Mouse (Mus musculus) left cerebral cortex, adult 8-10 months (tissue): ENCODE data around the gene Ecd. TPM values are rescaled to one million over a fixed set of nuclear protein-coding genes. Genes with fewer than 3 reads are reported as not detected.
"Not testable (repeated sequence)": the region's sequence is repeated elsewhere in the genome, so short reads cannot be mapped to it uniquely, and the experiment has no call there.

ENCODE experiments used
- DNase-seq, 2 experiments: peaks; one replicate each; pipeline ENCODE4 v3.0.0; 2022; ENCODE audit warnings: low spot score in 2 of 2
- total RNA-seq, 4 experiments: library from RNA; stranded (reverse); gene quantifications; 2 replicates each; pipeline ENCODE4 v1.2.4; 2022

Gene Ecd
- total RNA-seq, 4 experiments from 2014 or later: 34.6 to 39.1 (median 36.5) TPM

GRCm38 (mm10) chr14:20328474-20328873 lies 19.4 kb downstream of the Ecd start:
- DNase-seq: no peak

GRCm38 (mm10) chr14:20324196-20324595 lies 23.7 kb downstream of the Ecd start:
- peak in 1 of 2 experiments; percentile 42 for DNase-seq

- DNase-seq: peak in 1 of 2 experiments; percentile 32
These were observed 28.5 kb downstream of the Ecd start for GRCm38 (mm10) chr14:20319420-20319819.

- no peak for DNase-seq
These were observed 32.8 kb downstream of the Ecd start for GRCm38 (mm10) chr14:20315137-20315536.

GRCm38 (mm10) chr14:20305085-20305484 lies 42.8 kb downstream of the Ecd start:
- not testable (repeated sequence) for DNase-seq

GRCm38 (mm10) chr14:20298131-20298530 lies 49.8 kb downstream of the Ecd start:
- DNase-seq: no peak

- DNase-seq: no peak
These were observed 50.3 kb downstream of the Ecd start for GRCm38 (mm10) chr14:20297616-20298015.

GRCm38 (mm10) chr14:20294947-20295346 lies 53.0 kb downstream of the Ecd start:
- DNase-seq: no peak

GRCm38 (mm10) chr14:20294117-20294892 lies 53.6 kb downstream of the Ecd start, which contains the start of gene Nudt13:
Gene Nudt13, plus strand, starts transcription at chr14:20294697.
- DNase-seq: peak; percentile 51 to 90

GRCm38 (mm10) chr14:20291391-20291790 lies 56.5 kb downstream of the Ecd start:
- no peak for DNase-seq

Other genes with a start within 250 kb of the Ecd start
- gene Saysd1, start 209.6 kb downstream of the Ecd start, total RNA-seq: 1 to 10 TPM; 3.3 to 4.4 (median 4.0) TPM
- 1 to 10 TPM in 1 of 4 experiments, under 1 TPM in 3; 0.13 to 1.4 (median 0.84) TPM for gene Kcnk5, start 166.3 kb downstream of the Ecd start, total RNA-seq
- not detected for gene Kcnk16, start 78.9 kb downstream of the Ecd start, total RNA-seq
- gene Nudt13, start 53.4 kb downstream of the Ecd start, total RNA-seq: 10 to 100 TPM; 18.9 to 23.2 (median 21.2) TPM
- gene Fam149b, start within 50 bp of the Ecd start, total RNA-seq: 10 to 100 TPM; 45.3 to 49.3 (median 47.8) TPM
- gene Dnajc9, start 40.8 kb upstream of the Ecd start, total RNA-seq: 10 to 100 TPM; 24.9 to 33.6 (median 28.6) TPM
- gene Mrps16, start 45.5 kb upstream of the Ecd start, total RNA-seq: 10 to 100 TPM; 30.2 to 36.4 (median 33.9) TPM
- gene Cfap70, start 104.1 kb upstream of the Ecd start, total RNA-seq: 1 to 10 TPM; 3.1 to 4.1 (median 3.5) TPM
- gene Anxa7, start 132.0 kb upstream of the Ecd start, total RNA-seq: 10 to 100 TPM; 70.2 to 86.3 (median 74.8) TPM
- 1 to 10 TPM in 2 of 4 experiments, under 1 TPM in 2; 0.59 to 1.8 (median 0.89) TPM for gene Mss51, start 148.8 kb upstream of the Ecd start, total RNA-seq
- gene Ppp3cb, start 198.5 kb upstream of the Ecd start, total RNA-seq: 100 to 1,000 TPM; 244 to 282 (median 264) TPM